Mouse (Mus musculus) ES-Bruce4 (cell line): ENCODE measurements around the gene Kalrn.

Source experiments
- CTCF ChIP-seq: IDR thresholded peaks from one replicate; pipeline ENCODE4 v1.8.1; 2011; ENCODE audit warnings: low read depth, low read length
- POLR2A ChIP-seq: IDR thresholded peaks from one replicate; pipeline ENCODE4 v1.8.1; 2011; ENCODE audit warnings: low read length; ENCODE audit not compliant: insufficient read depth

DNA sequence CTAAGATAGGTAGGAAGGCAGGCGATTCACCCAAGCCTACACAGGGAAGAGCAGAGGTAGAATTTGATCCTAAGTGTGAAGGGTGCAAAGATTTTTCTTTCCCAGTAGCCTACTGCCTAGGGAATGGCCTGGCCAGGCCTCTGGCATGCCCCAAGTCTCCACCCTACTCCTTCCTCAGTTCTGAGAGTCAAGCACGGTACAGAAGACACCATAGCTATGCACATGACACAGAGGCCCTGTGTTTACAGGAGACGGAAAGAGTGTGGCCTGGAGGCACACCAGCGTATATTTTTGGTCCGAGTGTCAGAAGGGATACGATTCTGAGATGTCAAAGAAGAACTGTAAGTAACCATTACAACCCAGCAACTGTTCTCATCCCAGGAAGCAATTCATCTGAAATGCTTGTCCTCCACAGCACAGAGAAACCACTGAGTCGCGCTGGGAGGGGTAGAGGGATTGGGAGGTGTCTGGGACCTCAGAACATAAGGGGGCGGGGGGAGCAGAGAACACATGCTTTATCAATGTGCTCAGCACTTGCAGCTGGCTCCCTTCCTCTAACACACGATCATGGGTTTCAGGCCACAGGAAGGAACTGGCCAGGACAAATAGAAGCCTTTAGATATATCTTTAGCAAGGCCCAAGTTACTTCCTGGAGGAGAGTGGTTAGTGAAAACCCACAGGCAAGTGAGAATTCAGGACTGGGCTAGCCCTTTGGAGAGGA is 536.8 kb downstream of the Kalrn start:
- no peak for TF ChIP-seq POLR2A
- no peak for TF ChIP-seq CTCF
